Mouse (Mus musculus): ENCODE measurements around the gene Arntl. TPM values are rescaled to one million over a fixed set of nuclear protein-coding genes. Genes with fewer than 3 reads are reported as not detected.

Arntl gene
- polyA plus RNA-seq, 1 experiment from 2014 or later = 5.3 TPM

DNA sequence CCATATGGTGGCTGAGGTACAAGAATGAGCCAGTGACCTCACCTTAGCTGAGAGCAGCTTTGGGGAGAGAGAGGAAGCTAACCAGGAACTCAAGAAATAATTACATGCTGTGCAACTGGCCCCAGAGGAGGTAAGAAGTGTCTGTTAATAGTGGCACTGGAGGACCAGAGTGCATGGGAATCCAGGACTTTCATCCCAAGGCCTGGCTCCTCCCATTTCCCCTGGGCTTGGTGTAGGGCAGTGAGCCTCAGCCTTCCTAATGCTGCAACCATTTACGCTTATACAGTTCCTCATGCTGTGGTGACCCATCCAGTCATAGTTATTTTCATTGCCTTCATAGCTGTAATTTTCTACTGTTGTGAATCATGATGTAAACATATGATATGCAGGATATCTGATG lies 17.4 kb downstream of the Arntl start:
- Histone ChIP-seq H3K4me3 (ENCODE audit: low read depth, low read length) (no peak overlapping the region), H3K27ac (ENCODE audit: low read depth, low read length) (no peak overlapping the region), H3K36me3 (ENCODE audit: control insufficient read depth, insufficient read depth) (no peaks in the 10 kb centered on the region), H3K4me1 (replicated peaks; ENCODE audit: control insufficient read depth, insufficient read depth, low read length) (no peaks in the 10 kb centered on the region), H3K27me3 (replicated peaks; ENCODE audit: control insufficient read depth, insufficient read depth, low read length) (no peaks in the 10 kb centered on the region), H3K4me2 (replicated peaks; ENCODE audit: low read depth) (no peak overlapping the region), H3K9me3 (ENCODE audit: control insufficient read depth) (no peaks in the 10 kb centered on the region), H3K9ac (ENCODE audit: low read depth, low read length) (no peak overlapping the region)
- 45% methylated on average over 1 of the region's 1 CpGs for WGBS
- TF ChIP-seq CTCF (IDR thresholded peaks at IDR 0.05; ENCODE audit: low read depth) = no peak
- ATAC-seq = peak; percentile 79

DNA sequence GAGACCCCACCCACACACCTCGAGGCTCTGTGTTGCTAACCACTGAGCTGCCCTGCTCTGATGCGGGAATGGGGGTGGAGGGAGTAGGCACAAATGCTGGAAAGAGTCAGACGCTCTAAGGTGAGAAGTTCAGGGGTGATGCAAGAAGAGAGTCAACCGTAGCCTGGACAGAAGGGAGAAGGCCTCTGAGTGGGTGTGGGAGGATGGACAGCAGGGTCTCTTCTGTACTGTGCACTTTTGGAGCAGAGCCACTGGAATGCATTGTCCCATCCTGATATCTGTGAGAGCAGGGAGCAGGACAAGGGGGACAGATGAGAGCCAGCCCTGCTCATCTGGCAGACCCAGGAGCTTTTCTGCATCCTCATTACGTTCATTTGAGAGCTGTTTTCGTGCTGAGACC lies 21.2 kb downstream of the Arntl start:
- H3K9me3 ChIP-seq (ENCODE audit: control insufficient read depth) = no peaks in the 10 kb centered on the region
- H3K27me3 ChIP-seq (replicated peaks; ENCODE audit: control insufficient read depth, insufficient read depth, low read length) = no peaks in the 10 kb centered on the region
- no peak overlapping the region for H3K27ac ChIP-seq (ENCODE audit: low read depth, low read length)
- 73% methylated on average over 6 of the region's 6 CpGs for WGBS
- no peak overlapping the region for H3K4me2 ChIP-seq (replicated peaks; ENCODE audit: low read depth)
- H3K4me3 ChIP-seq (ENCODE audit: low read depth, low read length) = no peak overlapping the region
- TF ChIP-seq CTCF (IDR thresholded peaks at IDR 0.05; ENCODE audit: low read depth) = no peak
- ATAC-seq = no peak
- H3K4me1 ChIP-seq (replicated peaks; ENCODE audit: control insufficient read depth, insufficient read depth, low read length) = no peaks in the 10 kb centered on the region
- H3K36me3 ChIP-seq (ENCODE audit: control insufficient read depth, insufficient read depth) = no peaks in the 10 kb centered on the region
- H3K9ac ChIP-seq (ENCODE audit: low read depth, low read length) = no peak overlapping the region

DNA sequence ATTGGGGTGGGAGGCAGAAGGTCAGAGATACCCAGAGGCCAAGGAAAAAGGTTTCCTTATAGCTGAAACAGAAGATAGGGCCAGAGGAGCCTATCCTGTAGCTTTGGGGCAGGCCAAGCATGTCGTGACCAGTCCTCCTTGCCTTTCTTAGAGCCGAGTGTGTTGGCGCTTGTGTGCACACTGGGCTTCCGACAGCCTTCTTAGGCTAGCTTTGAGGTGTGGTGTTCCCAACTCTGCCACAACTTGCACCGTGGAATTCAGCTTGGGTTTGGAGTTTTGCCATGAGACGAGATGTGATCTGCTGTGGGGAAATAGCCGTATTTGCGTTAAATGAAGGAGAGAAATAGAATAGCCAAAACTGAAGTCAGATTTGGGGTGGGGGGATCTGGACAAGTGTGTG lies 28.9 kb downstream of the Arntl start:
- no peak overlapping the region for H3K4me3 ChIP-seq (ENCODE audit: low read depth, low read length)
- H3K27me3 ChIP-seq (replicated peaks; ENCODE audit: control insufficient read depth, insufficient read depth, low read length) = no peaks in the 10 kb centered on the region
- no peak for TF ChIP-seq CTCF (IDR thresholded peaks at IDR 0.05; ENCODE audit: low read depth)
- no peaks in the 10 kb centered on the region for H3K9me3 ChIP-seq (ENCODE audit: control insufficient read depth)
- WGBS = 94% methylated on average over 8 of the region's 8 CpGs
- no peak overlapping the region for H3K27ac ChIP-seq (ENCODE audit: low read depth, low read length)
- H3K36me3 ChIP-seq (ENCODE audit: control insufficient read depth, insufficient read depth) = peaks cover 13% of the 10 kb centered on the region
- no peak overlapping the region for H3K4me2 ChIP-seq (replicated peaks; ENCODE audit: low read depth)
- 0 out of 2 replicates have a peak, but pooled peaks cover 4% of the 10 kb centered on the region for H3K4me1 ChIP-seq (replicated peaks; ENCODE audit: control insufficient read depth, insufficient read depth, low read length)
- no peak for ATAC-seq
- H3K9ac ChIP-seq (ENCODE audit: low read depth, low read length) = no peak overlapping the region

DNA sequence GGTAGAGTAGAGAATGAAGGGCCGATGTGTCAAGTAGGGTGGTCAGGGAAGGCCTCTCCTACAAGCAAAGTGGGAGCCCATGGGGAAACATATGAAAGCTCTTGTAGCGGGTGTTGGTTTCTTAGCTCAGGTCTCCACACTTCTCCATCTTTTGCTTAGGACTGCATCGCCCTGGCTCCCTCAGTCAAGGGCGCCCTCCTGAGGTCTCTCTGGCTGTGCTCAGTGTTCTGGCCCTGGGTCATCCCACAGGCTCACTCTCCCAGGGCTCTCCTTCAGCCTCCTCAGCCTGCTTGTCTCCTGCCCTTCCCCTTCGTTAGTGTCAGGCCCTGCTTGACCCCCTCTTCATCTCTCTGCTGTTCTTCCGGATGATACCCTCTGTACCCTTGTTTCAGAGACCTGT lies 31.1 kb downstream of the Arntl start:
- WGBS = 92% methylated on average over 6 of the region's 6 CpGs
- Histone ChIP-seq H3K9me3 (ENCODE audit: control insufficient read depth) (no peaks in the 10 kb centered on the region), H3K4me3 (ENCODE audit: low read depth, low read length) (no peak overlapping the region), H3K36me3 (ENCODE audit: control insufficient read depth, insufficient read depth) (peaks cover 13% of the 10 kb centered on the region), H3K27me3 (replicated peaks; ENCODE audit: control insufficient read depth, insufficient read depth, low read length) (no peaks in the 10 kb centered on the region), H3K9ac (ENCODE audit: low read depth, low read length) (no peak overlapping the region), H3K4me2 (replicated peaks; ENCODE audit: low read depth) (no peak overlapping the region), H3K4me1 (replicated peaks; ENCODE audit: control insufficient read depth, insufficient read depth, low read length) (peaks cover 12% of the 10 kb centered on the region; the same call in 1 of the 2 replicates), H3K27ac (ENCODE audit: low read depth, low read length) (no peak overlapping the region)
- TF ChIP-seq CTCF (IDR thresholded peaks at IDR 0.05; ENCODE audit: low read depth) = peak; percentile 52
- no peak for ATAC-seq

DNA sequence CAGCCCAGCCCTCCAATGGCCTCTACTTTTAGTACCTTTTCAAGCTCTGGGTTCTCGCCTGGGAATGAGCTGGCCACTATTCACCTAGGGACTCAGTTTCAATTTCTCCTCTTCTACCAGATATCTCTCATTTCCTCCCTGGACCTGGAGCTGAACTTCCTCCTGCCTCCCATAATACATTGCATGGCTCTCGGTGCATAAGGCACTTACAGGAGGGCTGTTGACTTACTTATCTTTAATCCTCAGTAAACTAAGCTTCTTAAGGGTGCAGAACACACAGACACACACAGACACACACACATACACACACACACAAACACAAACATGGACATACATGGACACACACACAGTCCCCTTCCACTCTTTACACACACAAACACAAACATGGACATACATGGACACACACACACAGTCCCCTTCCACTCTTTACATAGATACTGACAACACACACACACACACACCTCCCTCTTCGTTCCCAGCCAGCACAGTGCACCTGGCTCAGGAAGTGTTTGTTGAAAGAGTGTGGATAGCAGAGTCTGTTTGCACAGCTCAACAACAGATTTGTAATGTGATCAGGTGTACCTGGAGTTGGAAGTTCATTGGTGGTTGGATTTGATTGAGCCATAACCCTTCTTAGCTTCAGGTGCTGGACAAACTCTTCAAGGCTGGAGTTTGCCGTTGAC lies 32.3 kb downstream of the Arntl start:
- 38% methylated on average over 4 of the region's 4 CpGs for WGBS
- Histone ChIP-seq H3K9ac (ENCODE audit: low read depth, low read length) (no peak overlapping the region), H3K36me3 (ENCODE audit: control insufficient read depth, insufficient read depth) (peaks cover 13% of the 10 kb centered on the region), H3K27me3 (replicated peaks; ENCODE audit: control insufficient read depth, insufficient read depth, low read length) (no peaks in the 10 kb centered on the region), H3K4me1 (replicated peaks; ENCODE audit: control insufficient read depth, insufficient read depth, low read length) (peaks cover 12% of the 10 kb centered on the region; the same call in 1 of the 2 replicates), H3K4me3 (ENCODE audit: low read depth, low read length) (no peak overlapping the region), H3K4me2 (replicated peaks; ENCODE audit: low read depth) (no peak overlapping the region; the same call in 1 of the 2 replicates), H3K27ac (ENCODE audit: low read depth, low read length) (no peak overlapping the region), H3K9me3 (ENCODE audit: control insufficient read depth) (no peaks in the 10 kb centered on the region)
- no peak for TF ChIP-seq CTCF (IDR thresholded peaks at IDR 0.05; ENCODE audit: low read depth)
- ATAC-seq = peak; percentile 85

DNA sequence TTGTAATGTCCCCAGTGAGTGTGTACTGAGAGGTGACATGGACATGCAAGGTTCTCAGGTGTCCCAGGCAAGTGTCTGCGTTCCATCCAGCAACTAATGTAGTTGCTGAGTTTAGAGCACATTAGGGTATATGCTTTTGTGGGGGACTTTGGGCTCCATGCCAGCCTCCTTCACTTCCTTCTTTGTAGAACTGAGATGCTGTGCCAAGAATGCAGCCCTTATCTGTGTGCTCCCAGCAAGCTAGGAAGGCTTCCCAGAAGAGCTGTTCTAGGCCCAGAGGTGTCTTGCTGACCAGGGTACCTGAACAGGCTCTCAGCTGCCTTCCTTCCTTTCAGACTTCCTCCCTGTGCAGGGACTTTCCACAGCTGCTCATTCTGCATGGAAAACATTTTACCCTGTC lies 33.2 kb downstream of the Arntl start:
- peaks cover 16% of the 10 kb centered on the region; the same call in 1 of the 2 replicates for H3K4me1 ChIP-seq (replicated peaks; ENCODE audit: control insufficient read depth, insufficient read depth, low read length)
- H3K9ac ChIP-seq (ENCODE audit: low read depth, low read length) = no peak overlapping the region
- peaks cover 7% of the 10 kb centered on the region; the same call in 1 of the 2 replicates for H3K36me3 ChIP-seq (ENCODE audit: control insufficient read depth, insufficient read depth)
- no peak overlapping the region for H3K4me2 ChIP-seq (replicated peaks; ENCODE audit: low read depth)
- 68% methylated on average over 1 of the region's 1 CpGs for WGBS
- no peak overlapping the region for H3K4me3 ChIP-seq (ENCODE audit: low read depth, low read length)
- TF ChIP-seq CTCF (IDR thresholded peaks at IDR 0.05; ENCODE audit: low read depth) = no peak
- H3K9me3 ChIP-seq (ENCODE audit: control insufficient read depth) = no peaks in the 10 kb centered on the region
- H3K27ac ChIP-seq (ENCODE audit: low read depth, low read length) = no peak overlapping the region
- ATAC-seq = no peak
- no peaks in the 10 kb centered on the region for H3K27me3 ChIP-seq (replicated peaks; ENCODE audit: control insufficient read depth, insufficient read depth, low read length)

Data from intestine, postnatal 0 days (tissue).